Mouse (Mus musculus): ENCODE results near the gene Higd1c.

GRCm38 (mm10) chr15:100429959-100430565, 65.7 kb downstream of the Higd1c start:
- TF ChIP-seq POLR2A (IDR thresholded peaks at IDR 0.05; ENCODE audit: control insufficient read depth, low read depth, low read length) (no peak), CTCF (IDR thresholded peaks at IDR 0.05; ENCODE audit: control insufficient read depth, insufficient read depth, insufficient replicate concordance, low read depth, low read length) (no peak)

All from testis, adult 2 months (tissue).